Mouse (Mus musculus) MEL (cell line): Measurements from ENCODE around the gene Endou. TPM values are rescaled to one million over a fixed set of nuclear protein-coding genes. Genes with fewer than 3 reads are reported as not detected.

ENCODE experiments used
- DNase-seq: peaks from one replicate; pipeline ENCODE4 v3.0.0; 2011; ENCODE audit warnings: low read depth, low spot score
- H3K27ac ChIP-seq: 2 replicates; pipeline ENCODE4 v1.5.1; 2012; ENCODE audit warnings: low read depth, mild to moderate bottlenecking, control low read depth, low read length, moderate library complexity; ENCODE audit not compliant: control insufficient read depth
- H3K27me3 ChIP-seq, 2 experiments: fragments of 150-350 bp in 1 of 2; sonication (generic) in 1 of 2; 2 replicates each; pipeline ENCODE4 v1.6.1; 2012; ENCODE audit warnings: low read length in 2 of 2, mild to moderate bottlenecking in 2 of 2, improper control_type of control experiment in 1 of 2, moderate library complexity in 1 of 2; ENCODE audit not compliant: insufficient read depth in 2 of 2, control insufficient read depth in 1 of 2
- H3K36me3 ChIP-seq, 2 experiments: 2 replicates each; pipeline ENCODE4 v1.6.1; 2012 to 2014; ENCODE audit warnings: low read length in 2 of 2, improper control_type of control experiment in 1 of 2, inconsistent platforms in 1 of 2, mild to moderate bottlenecking in 1 of 2; ENCODE audit not compliant: insufficient read depth in 2 of 2, control insufficient read depth in 1 of 2
- H3K4me1 ChIP-seq, 2 experiments: fragments of 150-350 bp in 1 of 2; sonication (generic) in 1 of 2; 2 replicates each; pipeline ENCODE4 v1.6.1; 2012; ENCODE audit warnings: low read length in 2 of 2, improper control_type of control experiment in 1 of 2, mild to moderate bottlenecking in 1 of 2; ENCODE audit not compliant: insufficient read depth in 2 of 2, control insufficient read depth in 1 of 2
- H3K4me3 ChIP-seq, 2 experiments: fragments of 150-350 bp in 1 of 2; sonication (generic) in 1 of 2; 2 replicates each; pipeline ENCODE4 v1.5.1; 2012; ENCODE audit warnings: low read depth in 2 of 2, low read length in 2 of 2, mild to moderate bottlenecking in 2 of 2, moderate library complexity in 2 of 2, control low read depth in 1 of 2, improper control_type of control experiment in 1 of 2; ENCODE audit not compliant: control insufficient read depth in 1 of 2, insufficient read depth in 1 of 2
- H3K79me2 ChIP-seq: 2 replicates; pipeline ENCODE4 v1.6.1; 2012; ENCODE audit warnings: mild to moderate bottlenecking, low read length, moderate library complexity; ENCODE audit not compliant: control insufficient read depth, poor library complexity, insufficient read depth
- H3K9ac ChIP-seq: 2 replicates; pipeline ENCODE4 v1.6.1; 2012; ENCODE audit warnings: low read depth, mild to moderate bottlenecking, control low read depth, low read length, moderate library complexity; ENCODE audit not compliant: control insufficient read depth, poor library complexity, severe bottlenecking
- H3K9me3 ChIP-seq: fragments of 150-350 bp; sonication (generic); replicated peaks from 2 replicates; pipeline ENCODE4 v1.6.1; 2012; ENCODE audit warnings: mild to moderate bottlenecking, low read length, improper control_type of control experiment, moderate library complexity; ENCODE audit not compliant: insufficient read depth
- BHLHE40 ChIP-seq: IDR thresholded peaks from 2 replicates; pipeline ENCODE4 v1.6.1; 2012; ENCODE audit warnings: low read depth, mild to moderate bottlenecking, inconsistent platforms, low read length, improper control_type of control experiment, borderline replicate concordance
- CHD2 ChIP-seq: IDR thresholded peaks from 2 replicates; pipeline ENCODE4 v1.6.1; 2011; ENCODE audit warnings: low read length, improper control_type of control experiment
- CTCF ChIP-seq, 3 experiments: IDR thresholded peaks in 2 of 3; conservative IDR thresholded peaks in 1 of 3; 2 replicates each; pipeline ENCODE4 v1.5.1; 2011 to 2012; ENCODE audit warnings: low read length in 3 of 3, low read depth in 2 of 3, mild to moderate bottlenecking in 2 of 3, improper control_type of control experiment in 1 of 3, inconsistent platforms in 1 of 3, mixed read lengths in 1 of 3, moderate library complexity in 1 of 3; ENCODE audit not compliant: control insufficient read depth in 1 of 3, insufficient read depth in 1 of 3, poor library complexity in 1 of 3, severe bottlenecking in 1 of 3
- E2F4 ChIP-seq: IDR thresholded peaks from 2 replicates; pipeline ENCODE4 v1.6.1; 2011; ENCODE audit warnings: low read depth, low read length, improper control_type of control experiment, borderline replicate concordance
- ELF1 ChIP-seq: IDR thresholded peaks from 2 replicates; pipeline ENCODE4 v1.6.1; 2014; ENCODE audit warnings: low read depth, mild to moderate bottlenecking, inconsistent platforms, low read length, improper control_type of control experiment, moderate library complexity
- GABPA ChIP-seq: IDR thresholded peaks from 2 replicates; pipeline ENCODE4 v1.6.1; 2012; ENCODE audit warnings: low read depth, mild to moderate bottlenecking, inconsistent platforms, low read length, improper control_type of control experiment, moderate library complexity
- KAT2A ChIP-seq: conservative IDR thresholded peaks from 2 replicates; pipeline ENCODE4 v1.6.1; 2012; ENCODE audit warnings: low read depth, low read length, improper control_type of control experiment, inconsistent platforms
- MAZ ChIP-seq: IDR thresholded peaks from 2 replicates; pipeline ENCODE4 v1.6.1; 2012; ENCODE audit warnings: low read depth, mild to moderate bottlenecking, inconsistent platforms, low read length, improper control_type of control experiment
- MEF2A ChIP-seq: IDR thresholded peaks from 2 replicates; pipeline ENCODE4 v1.6.1; 2014; ENCODE audit warnings: low read depth, mild to moderate bottlenecking, inconsistent platforms, low read length, improper control_type of control experiment; ENCODE audit not compliant: poor library complexity, insufficient replicate concordance, severe bottlenecking; ENCODE audit errors: extremely low read depth
- MXI1 ChIP-seq: IDR thresholded peaks from 2 replicates; pipeline ENCODE4 v1.6.1; 2011; ENCODE audit warnings: mild to moderate bottlenecking, low read depth, low read length, improper control_type of control experiment
- MYC ChIP-seq: IDR thresholded peaks from 2 replicates; pipeline ENCODE4 v1.6.1; 2011; ENCODE audit warnings: low read depth, mild to moderate bottlenecking, low read length, improper control_type of control experiment, moderate library complexity
- NELFE ChIP-seq: IDR thresholded peaks from 2 replicates; pipeline ENCODE4 v1.6.1; 2011; ENCODE audit warnings: low read depth, low read length, improper control_type of control experiment
- RCOR1 ChIP-seq: IDR thresholded peaks from 2 replicates; pipeline ENCODE4 v1.6.1; 2012; ENCODE audit warnings: low read depth, mild to moderate bottlenecking, inconsistent platforms, low read length, improper control_type of control experiment
- SMC3 ChIP-seq: IDR thresholded peaks from 2 replicates; pipeline ENCODE4 v1.6.1; 2011; ENCODE audit warnings: low read depth, low read length, improper control_type of control experiment
- TCF12 ChIP-seq: IDR thresholded peaks from 2 replicates; pipeline ENCODE4 v1.6.1; 2014; ENCODE audit warnings: low read depth, mild to moderate bottlenecking, inconsistent platforms, low read length, improper control_type of control experiment, moderate library complexity
- USF1 ChIP-seq: IDR thresholded peaks from 2 replicates; pipeline ENCODE4 v1.6.1; 2014; ENCODE audit warnings: low read depth, mild to moderate bottlenecking, inconsistent platforms, low read length, improper control_type of control experiment, moderate library complexity
- ZC3H11A ChIP-seq: IDR thresholded peaks from 2 replicates; pipeline ENCODE4 v1.6.1; 2012; ENCODE audit warnings: low read depth, mild to moderate bottlenecking, inconsistent platforms, low read length, improper control_type of control experiment
- ZMIZ1 ChIP-seq: IDR thresholded peaks from 2 replicates; pipeline ENCODE4 v1.6.1; 2012; ENCODE audit warnings: low read depth, mild to moderate bottlenecking, inconsistent platforms, low read length, improper control_type of control experiment, moderate library complexity
- polyA plus RNA-seq, 2 experiments: library from polyadenylated mRNA; stranded (reverse) in 1 of 2; unstranded in 1 of 2; fragments of >175 nt in 1 of 2; fragments of >200 nt in 1 of 2; gene quantifications; 2 replicates each; pipeline versions ENCODE4 v1.2.1 to v1.2.4; 2012; ENCODE audit warnings: low replicate concordance in 2 of 2, low read depth in 1 of 2; ENCODE audit not compliant: insufficient read length in 2 of 2, insufficient read depth in 1 of 2, missing spikeins in 1 of 2
- total RNA-seq: library from RNA; depleted of rRNA; stranded (reverse); fragments of 300-350 nt; gene quantifications from 2 replicates; pipeline ENCODE4 v1.2.3, GENCODE M21; 2012

The Endou gene
- total and polyA plus RNA-seq, 3 experiments, result 0.08 to 0.10 TPM; not detected in 1

- Histone ChIP-seq H3K9me3 (no peaks in the 10 kb centered on the region), H3K4me3 (no peak overlapping the region), H3K79me2 (no peaks in the 10 kb centered on the region), H3K27me3 (no peaks in the 10 kb centered on the region), H3K9ac (no peak overlapping the region), H3K27ac (no peak overlapping the region), H3K36me3 (peaks cover 0 to 39% of the 10 kb centered on the region in 2 experiments; a peak in 2 of 4 replicates), H3K4me1 (no peaks in the 10 kb centered on the region)
- TF ChIP-seq SMC3, result no peak
- no peak for TF ChIP-seq GABPA
- no peak for TF ChIP-seq MXI1
- no peak for TF ChIP-seq RCOR1
- no peak for TF ChIP-seq ZMIZ1
- no peak for TF ChIP-seq ZC3H11A
- no peak for TF ChIP-seq E2F4
- TF ChIP-seq MYC, result no peak
- TF ChIP-seq NELFE, result no peak
- TF ChIP-seq TCF12, result no peak
- no peak for DNase-seq
Observed at GRCm38 (mm10) chr15:97693411-97693810, 37.7 kb downstream of the Endou start.

DNA sequence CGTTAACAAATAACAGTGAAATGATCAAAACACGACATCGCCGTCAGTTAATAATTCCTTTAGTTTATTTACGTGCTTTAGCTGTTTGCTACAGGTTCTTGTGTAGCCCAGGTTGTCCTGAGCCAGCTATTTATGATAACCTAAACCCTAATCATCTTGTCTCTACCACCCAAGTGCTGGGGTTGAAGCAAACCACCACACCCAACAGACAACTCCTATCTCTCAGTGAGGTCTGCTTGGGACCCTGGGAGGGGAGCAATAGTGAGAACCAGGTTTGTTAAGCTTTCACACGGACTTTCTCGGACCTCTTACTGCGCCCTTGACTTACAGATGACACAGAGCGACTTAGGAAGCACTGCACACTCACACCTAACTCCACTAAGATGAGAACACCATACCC, 47.0 kb downstream of the Endou start:
- Histone ChIP-seq H3K36me3 (peaks cover 0 to 42% of the 10 kb centered on the region in 2 experiments; a peak in 2 of 4 replicates), H3K9ac (no peak overlapping the region), H3K4me1 (no peaks in the 10 kb centered on the region), H3K9me3 (no peaks in the 10 kb centered on the region), H3K79me2 (no peaks in the 10 kb centered on the region), H3K27ac (no peak overlapping the region), H3K27me3 (no peaks in the 10 kb centered on the region), H3K4me3 (no peak overlapping the region)
- DNase-seq, result no peak
- TF ChIP-seq ELF1 (no peak), RCOR1 (no peak), USF1 (no peak), MAZ (no peak), E2F4 (no peak), BHLHE40 (no peak), KAT2A (no peak), CHD2 (no peak), MXI1 (no peak), MEF2A (no peak), CTCF (IDR thresholded peaks at IDR 0.05 in 2 of 3, conservative IDR thresholded peaks at IDR 0.05 in 1 of 3; ENCODE audit: control insufficient read depth in 1 of 3, insufficient read depth in 1 of 3, low read depth in 2 of 3, low read length in 3 of 3, poor library complexity in 1 of 3, severe bottlenecking in 1 of 3) (no peak)
